Mouse (Mus musculus) brain, embryonic 14.5 days (tissue): ENCODE data around the gene Cpa1.

Source experiments
- CTCF ChIP-seq: fragments of 200-500 bp; IDR thresholded peaks from 2 replicates; pipeline ENCODE4 v1.5.1; 2012; ENCODE audit warnings: inconsistent platforms, mild to moderate bottlenecking, moderate library complexity, borderline replicate concordance; ENCODE audit not compliant: insufficient read depth, insufficient read length; ENCODE audit errors: extremely low read depth
- POLR2A ChIP-seq: fragments of 200-500 bp; IDR thresholded peaks from 2 replicates; pipeline ENCODE4 v1.6.1; 2012; ENCODE audit warnings: mild to moderate bottlenecking, inconsistent platforms, borderline replicate concordance; ENCODE audit not compliant: poor library complexity, insufficient read depth, insufficient read length, severe bottlenecking; ENCODE audit errors: extremely low read depth

- TF ChIP-seq CTCF = no peak
- TF ChIP-seq POLR2A = no peak
Measured at GRCm38 (mm10) chr6:30617020-30617958, 21.7 kb upstream of the Cpa1 start.
